Mouse (Mus musculus): ENCODE measurements around the gene Gstt1.
"Not testable (repeated sequence)": the region's sequence is repeated elsewhere in the genome, so short reads cannot be mapped to it uniquely, and the experiment has no call there.

Gene Gstt1

DNA sequence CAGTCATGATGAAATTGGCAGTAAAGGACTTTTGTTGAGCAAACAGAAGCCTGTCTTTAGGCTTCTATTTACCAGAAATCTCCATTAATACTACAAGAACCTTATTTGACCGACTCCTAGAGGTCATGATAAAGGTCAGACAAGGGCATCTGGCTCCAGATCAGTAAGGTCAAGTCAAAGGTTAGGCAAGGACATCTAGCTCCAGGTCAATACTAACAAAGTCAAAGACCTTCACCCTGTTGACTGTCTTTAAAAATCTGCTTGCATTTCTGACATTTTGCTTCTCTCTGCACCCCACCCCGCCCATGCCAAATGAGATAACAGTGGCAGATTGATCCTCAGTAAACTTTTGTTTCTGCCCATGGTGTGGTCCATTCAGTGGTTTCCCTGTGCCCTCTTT, 5.8 kb upstream of the Gstt1 start:
- DNase-seq = no peak

DNA sequence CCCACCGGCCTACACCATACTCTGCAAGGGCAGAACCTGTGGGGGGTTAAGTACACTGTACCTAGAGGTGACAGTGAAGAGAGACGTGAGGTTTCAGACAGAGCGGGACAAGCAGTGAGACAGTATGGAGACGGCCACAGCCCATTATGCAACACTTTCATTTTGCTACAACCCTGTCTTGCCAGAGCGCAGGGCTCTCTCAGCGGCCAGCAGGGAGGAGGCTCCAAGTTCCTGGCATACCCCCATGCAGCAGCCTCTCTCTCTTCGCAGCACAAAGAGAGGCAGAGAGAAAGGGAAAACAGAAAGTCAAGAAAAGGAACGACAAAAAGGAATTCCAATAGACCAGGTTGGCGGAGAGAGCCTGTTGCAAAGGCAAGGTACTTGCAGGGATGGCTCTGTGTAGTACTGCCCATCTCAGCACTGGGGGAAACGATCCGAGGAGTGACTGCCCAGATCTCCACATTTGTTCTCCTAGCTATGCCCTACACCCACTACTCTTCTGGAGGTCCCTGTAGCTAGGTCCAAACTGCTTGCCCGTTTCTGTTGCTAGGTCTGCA, 687 bp downstream of the Gstt1 start:
- DNase-seq = no peak

GRCm38 (mm10) chr10:75796731-75797516, 1.5 kb downstream of the Gstt1 start:
- no peak for DNase-seq

DNA sequence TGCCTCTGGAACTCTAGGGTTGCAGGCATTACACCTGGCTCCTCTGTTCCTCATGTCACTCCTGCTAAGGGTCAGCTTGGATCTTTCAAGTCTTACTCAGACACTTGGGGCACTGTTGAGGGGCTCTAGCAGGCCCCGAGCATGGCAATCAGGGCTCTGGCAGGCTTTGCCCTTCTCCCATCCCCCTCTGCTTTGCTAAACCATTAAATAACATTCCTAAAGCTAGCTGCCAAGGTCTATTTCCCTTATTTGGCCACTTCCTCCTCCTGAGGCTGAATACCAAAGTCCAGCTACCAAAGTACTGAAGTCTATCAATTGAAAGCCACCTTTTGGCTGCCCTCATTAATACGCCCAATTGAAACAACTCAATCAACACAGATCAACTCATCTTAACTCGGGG, 3.5 kb downstream of the Gstt1 start:
- DNase-seq = no peak

- no peak for DNase-seq
Measured at GRCm38 (mm10) chr10:75790773-75791172, 7.6 kb downstream of the Gstt1 start.

GRCm38 (mm10) chr10:75789841-75790240, 8.5 kb downstream of the Gstt1 start:
- DNase-seq = no peak

DNA sequence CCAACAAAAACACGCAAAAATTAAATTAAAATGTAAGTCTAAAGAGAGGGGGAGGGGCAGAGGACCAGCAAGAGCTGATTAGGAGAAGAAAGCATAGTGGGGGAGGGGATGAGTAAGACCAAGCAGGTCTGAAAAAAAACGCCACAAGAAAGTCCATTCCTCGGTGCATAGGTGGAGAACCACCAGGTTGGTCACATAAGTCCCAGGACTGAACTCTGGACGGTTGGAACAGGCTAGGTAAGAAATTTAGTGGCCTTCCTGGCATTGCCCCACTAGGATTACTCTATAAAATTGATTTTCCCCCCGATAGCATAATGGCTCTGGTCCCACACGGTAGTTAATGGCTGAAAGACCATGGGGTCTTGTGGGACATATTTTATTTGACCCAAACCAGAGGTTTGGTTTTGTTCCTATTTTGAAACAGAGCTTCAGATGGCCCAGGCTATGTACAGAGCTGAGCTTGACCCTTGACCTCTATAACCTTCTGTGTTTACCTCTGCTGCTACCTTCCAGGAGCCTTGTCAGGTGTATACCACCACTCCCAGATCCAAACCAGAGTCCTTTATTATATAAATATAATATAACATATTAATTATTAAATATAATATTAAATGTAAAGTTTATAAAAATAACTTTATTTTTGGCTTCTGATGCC, 9.2 kb downstream of the Gstt1 start:
- no peak for DNase-seq

DNA sequence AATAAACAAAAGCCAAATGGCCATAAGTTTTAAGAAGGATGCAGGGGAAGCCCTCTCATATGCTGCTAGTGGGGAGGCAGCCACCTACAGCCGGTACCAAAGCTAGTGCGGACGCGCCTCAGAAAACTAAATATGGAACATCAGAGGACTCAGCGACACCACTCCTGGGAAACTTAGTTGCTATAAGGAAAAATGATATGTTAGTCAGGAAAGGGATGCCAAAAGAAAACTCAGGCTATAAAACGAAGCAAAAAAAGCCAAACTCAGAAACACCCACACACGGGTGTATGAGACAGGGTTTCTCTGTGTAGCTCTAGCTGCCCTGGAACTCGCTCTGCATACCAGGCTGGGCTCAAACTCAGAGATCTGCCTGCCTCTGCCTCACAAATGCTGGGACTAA, 10.1 kb downstream of the Gstt1 start:
- DNase-seq = no peak

GRCm38 (mm10) chr10:75785442-75785841, 12.9 kb downstream of the Gstt1 start:
- no peak for DNase-seq

DNA sequence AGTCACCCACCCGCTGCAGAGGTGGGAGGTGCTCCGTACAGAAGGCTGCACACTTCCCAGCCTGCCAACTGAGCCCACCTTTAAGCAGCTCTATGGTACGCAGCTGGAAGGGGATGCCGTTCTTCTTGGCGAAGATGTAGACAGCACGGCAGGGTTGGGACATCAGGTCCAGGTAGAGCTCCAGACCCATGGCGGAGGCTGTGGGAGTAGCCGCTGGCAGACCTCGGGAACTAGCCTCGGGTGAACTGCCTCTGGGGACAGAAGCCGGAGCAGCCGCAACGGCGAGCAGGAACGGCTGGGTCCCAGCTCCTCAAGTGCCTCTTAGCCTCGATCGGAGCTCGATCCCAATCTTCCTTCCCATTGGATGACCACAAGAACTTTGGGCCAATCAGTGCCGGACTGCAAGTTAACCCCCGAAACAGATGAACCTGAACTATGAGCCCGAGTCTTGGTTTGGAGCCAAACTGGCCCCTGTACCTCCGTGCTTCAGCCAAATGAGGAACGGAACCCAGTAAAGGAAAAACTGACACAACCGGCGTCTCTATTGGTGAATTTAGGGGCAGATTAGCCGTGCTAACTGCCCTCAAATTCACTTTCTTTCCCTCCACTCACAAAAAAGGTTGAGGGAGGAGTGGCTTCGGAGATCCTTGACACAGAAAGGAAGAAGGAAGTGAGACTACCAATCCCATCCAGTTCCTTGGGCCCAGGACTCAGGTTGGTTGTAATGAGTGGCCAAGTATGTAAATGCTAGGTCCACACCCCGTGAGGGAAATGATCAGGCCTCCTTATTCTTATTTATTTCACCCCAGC, 17.4 kb downstream of the Gstt1 start, which contains the start of the genes Gm20441 and Gstt3:
Gm20441 (minus strand) TSS at position 186 of the 810 bp plus-strand sequence.
Gstt3 (minus strand) TSS at position 646 of the 810 bp plus-strand sequence.
- peak; percentile 11 to 24 for DNase-seq

DNA sequence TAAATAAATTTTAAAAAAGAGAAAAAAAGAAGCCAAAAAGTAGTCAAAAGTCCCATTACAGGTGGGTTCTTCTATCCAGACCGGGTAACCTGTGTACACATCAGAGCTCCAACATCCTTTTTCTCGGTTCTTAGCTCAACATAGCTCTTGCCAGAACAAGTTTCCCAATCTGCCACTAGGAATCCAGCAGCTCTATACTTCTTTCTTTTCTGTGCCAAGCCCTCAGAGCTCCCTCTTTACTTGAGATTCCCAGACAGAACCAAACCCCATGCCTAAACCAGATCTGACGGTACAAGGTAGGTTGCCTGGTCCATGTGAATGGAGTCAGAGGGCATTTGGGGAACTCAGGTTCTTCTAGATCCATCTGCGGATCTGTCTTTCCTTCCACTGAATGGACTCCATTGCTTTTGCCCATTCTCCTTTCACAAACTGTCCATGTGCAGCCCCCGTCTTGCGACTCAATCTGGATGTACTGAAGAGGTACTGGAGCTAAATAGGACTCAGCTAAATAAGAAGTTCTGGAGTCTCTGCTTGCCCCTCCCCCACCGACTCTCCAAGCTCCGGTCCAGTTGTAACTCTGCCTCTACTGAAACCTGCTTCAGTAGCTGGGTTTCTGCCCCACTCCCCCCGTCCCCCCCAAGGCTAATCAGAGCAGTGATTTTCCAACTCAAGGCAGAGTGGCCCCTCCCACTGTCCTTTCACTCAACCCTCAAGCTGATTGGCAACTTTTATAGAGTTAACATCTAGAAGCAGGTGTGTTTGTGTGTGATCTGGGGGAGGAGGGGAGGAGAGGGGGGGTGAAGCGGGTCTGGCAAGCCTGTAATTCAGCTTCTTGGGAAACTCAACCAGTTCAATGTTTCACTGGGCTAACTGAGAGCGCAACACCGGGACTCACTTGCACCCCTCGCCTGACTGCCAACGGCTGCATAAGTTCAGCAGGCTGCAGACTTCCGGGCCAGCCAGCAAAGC, 18.9 kb downstream of the Gstt1 start:
- no peak for DNase-seq

- no peak for DNase-seq
Measured at GRCm38 (mm10) chr10:75777885-75778284, 20.5 kb downstream of the Gstt1 start.

DNA sequence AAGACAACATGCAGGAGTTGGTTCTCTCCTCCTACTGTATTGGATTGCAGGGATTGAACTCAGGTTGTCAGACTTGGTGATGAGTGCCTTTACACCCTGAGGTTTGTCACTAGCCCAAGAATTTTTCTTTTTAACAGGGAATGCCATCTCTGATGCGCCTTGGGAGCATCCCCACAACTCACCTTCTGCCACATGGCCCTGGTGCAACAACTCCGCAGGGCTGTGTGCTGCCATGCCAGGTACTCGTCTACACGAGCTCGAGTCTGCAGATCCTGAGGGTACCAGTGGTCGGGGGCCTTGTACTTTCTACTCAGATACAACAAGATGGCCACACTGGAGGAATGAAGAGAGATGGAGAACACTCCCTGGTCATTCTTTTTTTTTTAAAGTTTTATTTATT, 21.8 kb downstream of the Gstt1 start:
- no peak for DNase-seq

- no peak for DNase-seq
Measured at GRCm38 (mm10) chr10:75774587-75774986, 23.8 kb downstream of the Gstt1 start.

DNA sequence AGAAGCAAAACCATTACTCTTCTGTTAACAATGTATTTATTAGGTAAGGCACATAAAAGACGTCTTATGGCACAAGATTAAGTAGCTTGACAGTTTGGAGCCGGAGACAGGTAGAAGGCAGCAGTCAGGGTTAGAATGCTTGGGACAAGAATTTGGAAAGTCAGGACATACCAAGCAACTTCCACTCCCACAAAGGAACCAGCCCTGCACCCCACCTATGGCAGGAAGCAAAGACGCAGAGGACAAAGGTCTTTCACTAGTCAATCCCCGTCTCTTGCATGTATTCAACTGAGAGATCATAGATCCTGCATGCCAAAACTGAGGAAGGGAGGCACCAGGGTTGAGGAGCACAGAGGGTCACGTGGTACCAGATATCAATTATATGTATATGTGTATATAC, 24.3 kb downstream of the Gstt1 start:
- DNase-seq = no peak

DNA sequence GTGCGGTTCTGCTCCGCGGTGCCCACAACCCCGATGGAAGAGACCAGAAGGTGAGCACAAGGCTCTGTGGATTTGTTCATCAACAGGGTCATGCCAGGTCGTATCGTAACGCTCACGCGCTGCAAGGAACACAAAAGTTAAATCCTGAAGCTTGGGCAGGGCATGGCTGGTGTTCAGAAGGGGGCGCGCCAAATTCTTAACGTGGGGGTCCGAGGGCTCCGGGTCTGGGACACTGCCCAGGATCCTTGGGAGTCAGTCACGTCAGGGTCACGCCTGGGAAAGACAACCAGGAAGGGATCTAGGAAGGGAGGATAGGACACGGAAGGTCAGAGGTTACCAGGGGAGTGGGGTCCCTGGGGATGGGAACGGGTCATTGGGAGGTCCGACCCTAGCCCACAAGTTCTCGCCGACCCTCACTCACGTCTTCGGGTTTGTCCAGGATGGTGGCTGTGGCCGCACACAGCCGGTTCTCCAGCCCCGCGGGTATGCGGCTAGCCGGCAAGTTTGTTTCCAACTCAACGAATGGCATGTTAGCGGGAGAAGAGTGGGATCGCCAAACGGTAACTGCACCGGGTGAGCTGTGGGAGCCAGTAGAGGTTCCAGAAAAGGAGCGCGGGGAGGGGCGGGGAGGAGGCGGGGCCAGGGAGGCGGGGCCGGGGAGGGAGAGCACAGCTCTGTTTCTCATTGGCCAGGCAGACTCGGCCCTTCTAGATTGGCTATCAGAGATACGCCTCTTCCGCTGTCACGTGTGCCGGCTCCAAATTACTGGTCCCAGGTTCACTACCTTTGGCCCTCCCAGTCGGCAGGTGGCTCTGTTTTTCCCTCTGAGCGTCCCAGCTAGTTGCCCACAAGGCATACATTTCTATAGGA, 25.4 kb downstream of the Gstt1 start, which contains the start of gene Ddt:
Ddt (minus strand) TSS at position 620 of the 870 bp plus-strand sequence.
- peak; percentile 74 to 88 for DNase-seq

- DNase-seq = not testable (repeated sequence)
Measured at GRCm38 (mm10) chr10:75767756-75768155, 30.6 kb downstream of the Gstt1 start.

DNA sequence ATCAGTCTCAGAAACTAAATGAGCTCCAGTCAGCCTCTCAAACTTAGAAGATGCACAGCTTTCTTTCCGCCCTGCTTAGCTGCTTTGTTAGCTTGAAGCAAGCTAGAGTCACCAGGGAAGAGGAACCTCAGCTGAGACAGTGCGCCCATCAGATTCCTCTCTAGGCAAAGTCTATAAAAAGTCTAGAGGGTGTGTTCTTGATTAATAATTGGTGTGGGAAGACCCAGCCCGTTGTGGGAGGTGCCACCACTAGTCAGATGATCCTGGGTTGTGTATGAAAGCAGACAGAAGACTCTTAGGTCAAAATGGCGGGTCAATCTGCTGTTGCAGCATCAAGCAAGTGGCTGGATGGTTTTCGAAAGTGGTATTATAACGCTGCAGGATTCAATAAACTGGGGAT, 31.5 kb downstream of the Gstt1 start:
- DNase-seq = no peak

- DNase-seq = peak in 1 of 2 experiments; percentile 51
Measured at GRCm38 (mm10) chr10:75764519-75765473, 33.6 kb downstream of the Gstt1 start.

All from thymus, adult 18-20 months (tissue).